Mouse (Mus musculus) retina, adult 2 months (tissue): ENCODE measurements around the gene Drc7.
A peak's percentile ranks its signal among the peaks of the same experiment; 100 is the strongest.

Experiments used
- DNase-seq: peaks from one replicate; pipeline ENCODE4 v3.0.0-alpha.2; 2012; ENCODE audit warnings: low read depth, low spot score

The Drc7 gene

GRCm38 (mm10) chr8:95059812-95060533 lies 5.1 kb downstream of the Drc7 start:
- DNase-seq = no peak

GRCm38 (mm10) chr8:95064531-95064930 lies 9.6 kb downstream of the Drc7 start:
- DNase-seq = no peak

- peak; percentile 22 for DNase-seq
These were observed 12.7 kb downstream of the Drc7 start for GRCm38 (mm10) chr8:95067582-95067981.

- no peak for DNase-seq
These were observed 20.6 kb downstream of the Drc7 start for GRCm38 (mm10) chr8:95075504-95075903.

GRCm38 (mm10) chr8:95076151-95076550 lies 21.2 kb downstream of the Drc7 start:
- no peak for DNase-seq

- DNase-seq = no peak
These were observed 23.2 kb downstream of the Drc7 start for GRCm38 (mm10) chr8:95078055-95078454.

GRCm38 (mm10) chr8:95079305-95079704 lies 24.4 kb downstream of the Drc7 start:
- no peak for DNase-seq

GRCm38 (mm10) chr8:95080381-95081341 lies 25.8 kb downstream of the Drc7 start, which contains the start of gene Katnb1:
Gene Katnb1, plus strand, starts transcription at chr8:95081186.
- peak; percentile 99 for DNase-seq

GRCm38 (mm10) chr8:95081650-95082049 lies 26.7 kb downstream of the Drc7 start:
- DNase-seq = no peak

GRCm38 (mm10) chr8:95084261-95084660 lies 29.4 kb downstream of the Drc7 start:
- no peak for DNase-seq

GRCm38 (mm10) chr8:95084744-95085431 lies 30.0 kb downstream of the Drc7 start:
- no peak for DNase-seq

GRCm38 (mm10) chr8:95085432-95086141 lies 30.7 kb downstream of the Drc7 start:
- DNase-seq = no peak

GRCm38 (mm10) chr8:95093574-95093973 lies 38.7 kb downstream of the Drc7 start:
- no peak for DNase-seq

GRCm38 (mm10) chr8:95099009-95099408 lies 44.1 kb downstream of the Drc7 start:
- peak; percentile 49 for DNase-seq

- DNase-seq = no peak
These were observed 47.1 kb downstream of the Drc7 start for GRCm38 (mm10) chr8:95101972-95102371.

GRCm38 (mm10) chr8:95107306-95107705 lies 52.4 kb downstream of the Drc7 start:
- no peak for DNase-seq

- no peak for DNase-seq
These were observed 57.7 kb downstream of the Drc7 start for GRCm38 (mm10) chr8:95112594-95112993.

GRCm38 (mm10) chr8:95113108-95113507 lies 58.2 kb downstream of the Drc7 start:
- DNase-seq = no peak

- DNase-seq = peak; percentile 25
These were observed 58.8 kb downstream of the Drc7 start for GRCm38 (mm10) chr8:95113750-95114149.

- no peak for DNase-seq
These were observed 68.6 kb downstream of the Drc7 start for GRCm38 (mm10) chr8:95123455-95123854.

GRCm38 (mm10) chr8:95126497-95126896 lies 71.6 kb downstream of the Drc7 start:
- DNase-seq = no peak
